8 mouse cellular contexts compared by ENCODE assay signal in the genomic region with DNA sequence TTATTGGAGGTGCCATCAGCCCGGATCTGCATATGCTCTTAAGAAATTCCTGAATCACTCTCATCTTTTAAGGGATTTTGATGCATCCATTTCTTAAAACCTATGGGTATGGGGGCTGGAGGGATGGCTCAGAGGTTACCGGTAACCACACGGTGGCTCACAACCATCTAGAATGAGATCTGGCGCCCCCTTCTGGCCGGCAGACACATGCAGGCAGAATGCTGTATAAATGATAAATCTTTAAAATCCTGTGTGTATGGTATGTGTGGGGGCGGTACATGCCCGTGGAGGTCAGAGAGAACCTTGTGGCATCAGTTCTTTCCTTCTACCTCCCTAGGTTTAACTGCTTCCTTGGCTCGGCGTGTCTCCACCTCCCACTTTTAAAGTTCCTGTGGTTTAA. TPM values are rescaled to one million over a fixed set of nuclear protein-coding genes. Genes with fewer than 3 reads are reported as not detected.
A peak's percentile ranks its signal among the peaks of the same experiment; 100 is the strongest.
DNase-seq lines count a peak whose midpoint lies in the region; ATAC-seq lines count a peak whose summit lies in the region.

No protein-coding gene starts in this region.

- no peak overlapping the region for H3K9ac ChIP-seq in forebrain, embryonic 16.5 days (replicated peaks; ENCODE audit: low read depth, low read length)
- no peak overlapping the region for H3K9ac ChIP-seq in embryonic facial prominence, embryonic 14.5 days (ENCODE audit: low read depth, low read length)

- no peak overlapping the region for H3K27ac ChIP-seq in forebrain, embryonic 10.5 days
- H3K27ac ChIP-seq in forebrain, embryonic 16.5 days (ENCODE audit: low read length) = no peak overlapping the region
- H3K27ac ChIP-seq in embryonic facial prominence, embryonic 14.5 days (replicated peaks; ENCODE audit: low read depth, low read length) = no peak overlapping the region

- no peaks in the 10 kb centered on the region for H3K9me3 ChIP-seq in forebrain, embryonic 10.5 days
- H3K9me3 ChIP-seq in forebrain, embryonic 16.5 days (ENCODE audit: control insufficient read depth, low read length) = no peaks in the 10 kb centered on the region
- no peaks in the 10 kb centered on the region for H3K9me3 ChIP-seq in embryonic facial prominence, embryonic 14.5 days (ENCODE audit: control insufficient read depth, low read length)

- no peak overlapping the region for H3K4me3 ChIP-seq in forebrain, embryonic 10.5 days
- H3K4me3 ChIP-seq in forebrain, embryonic 16.5 days (replicated peaks; ENCODE audit: low read length) = no peak overlapping the region
- H3K4me3 ChIP-seq in embryonic facial prominence, embryonic 14.5 days (ENCODE audit: low read depth, low read length) = no peak overlapping the region

- no peak for ATAC-seq in forebrain, embryonic 16.5 days
- no peak for ATAC-seq in embryonic facial prominence, embryonic 14.5 days (ENCODE audit: low read depth)
- peak; percentile 74 for ATAC-seq in megakaryocyte progenitor cell, adult 5-6 weeks (replicated peaks; ENCODE audit: poor library complexity)

- peaks cover 6% of the 10 kb centered on the region for H3K4me1 ChIP-seq in forebrain, embryonic 10.5 days
- no peaks in the 10 kb centered on the region; the same call in 1 of the 2 replicates for H3K4me1 ChIP-seq in forebrain, embryonic 16.5 days (replicated peaks; ENCODE audit: control insufficient read depth, insufficient read depth, low read length)
- H3K4me1 ChIP-seq in embryonic facial prominence, embryonic 14.5 days (ENCODE audit: control insufficient read depth, insufficient read depth, low read length) = no peaks in the 10 kb centered on the region

- H3K4me2 ChIP-seq in forebrain, embryonic 16.5 days (ENCODE audit: low read length) = no peak overlapping the region
- H3K4me2 ChIP-seq in embryonic facial prominence, embryonic 14.5 days (ENCODE audit: low read depth, low read length) = no peak overlapping the region

- no peaks in the 10 kb centered on the region for H3K36me3 ChIP-seq in forebrain, embryonic 10.5 days (replicated peaks)
- no peaks in the 10 kb centered on the region for H3K36me3 ChIP-seq in forebrain, embryonic 16.5 days (ENCODE audit: control insufficient read depth, insufficient read depth)
- no peaks in the 10 kb centered on the region for H3K36me3 ChIP-seq in embryonic facial prominence, embryonic 14.5 days (ENCODE audit: control insufficient read depth, insufficient read depth, low read length)

- peak; percentile 81 for DNase-seq in forebrain, embryonic 10.5 days (ENCODE audit: extremely low spot score, low spot score)
- peak; percentile 79 for DNase-seq in A20 (ENCODE audit: low read depth, low spot score)
- peak; percentile 33 to 41 for DNase-seq in adrenal gland, postnatal 4 days (ENCODE audit: low spot score in 2 of 2)
- peak; percentile 57 for DNase-seq in embryonic facial prominence, embryonic 14.5 days (ENCODE audit: low spot score)
- DNase-seq in layer of hippocampus, adult 18-20 months (ENCODE audit: low spot score in 2 of 2) = peak; percentile 44 to 72
- DNase-seq in spleen, postnatal 14 days (ENCODE audit: low spot score in 2 of 2) = peak; percentile 33 to 72

- WGBS in forebrain, embryonic 10.5 days = 20% methylated on average over 9 of the region's 9 CpGs
- 13% methylated on average over 9 of the region's 9 CpGs for whole genome bisulfite sequencing in forebrain, embryonic 16.5 days
- WGBS in embryonic facial prominence, embryonic 14.5 days = 15% methylated on average over 9 of the region's 9 CpGs

- peaks cover 30% of the 10 kb centered on the region for H3K27me3 ChIP-seq in forebrain, embryonic 10.5 days (ENCODE audit: poor library complexity, severe bottlenecking)
- no peaks in the 10 kb centered on the region for H3K27me3 ChIP-seq in forebrain, embryonic 16.5 days (replicated peaks; ENCODE audit: control insufficient read depth, insufficient read depth, low read length)
- no peaks in the 10 kb centered on the region; the same call in 1 of the 2 replicates for H3K27me3 ChIP-seq in embryonic facial prominence, embryonic 14.5 days (replicated peaks; ENCODE audit: control insufficient read depth, insufficient read depth, low read length)

RNA-seq across cellular contexts. Expression of gene Ccdc65, which starts 2.4 kb away (rescaled TPM):
- polyA plus RNA-seq in forebrain, embryonic 10.5 days (2016; fragmentation: Nextera tagmentation; extraction: Ambion mirVana) = 0.86 and 0.90 TPM in 2 replicates
- polyA plus RNA-seq in forebrain, embryonic 16.5 days (2015; fragmentation: Nextera tagmentation; extraction: Ambion mirVana) = 2.9 and 4.2 TPM in 2 replicates
- under 1 TPM; 0.48 to 0.87 TPM for total RNA-seq in adrenal gland, postnatal 4 days (2021)
- 1.7 and 3.9 TPM in 2 replicates for polyA plus RNA-seq in embryonic facial prominence, embryonic 14.5 days (2014; fragmentation: Nextera tagmentation; extraction: Ambion mirVana)
- total RNA-seq in layer of hippocampus, adult 18-20 months (2021) = 1 to 10 TPM; 7.4 to 9.7 TPM
- not detected in 2 replicates for total RNA-seq in megakaryocyte progenitor cell, adult 5-6 weeks (2015)
- total RNA-seq in megakaryocyte progenitor cell, adult 5-6 weeks (2017) = not detected in 2 replicates

RNA-seq across cellular contexts. Expression of gene Fkbp11, which starts 17.6 kb away (rescaled TPM):
- polyA plus RNA-seq in forebrain, embryonic 10.5 days (2016; fragmentation: Nextera tagmentation; extraction: Ambion mirVana) = 16.7 and 17.1 TPM in 2 replicates
- 3.7 and 5.7 TPM in 2 replicates for polyA plus RNA-seq in forebrain, embryonic 16.5 days (2015; fragmentation: Nextera tagmentation; extraction: Ambion mirVana)
- total RNA-seq in adrenal gland, postnatal 4 days (2021) = 10 to 100 TPM; 15.9 to 19.1 TPM
- 88.8 and 108 TPM in 2 replicates for polyA plus RNA-seq in embryonic facial prominence, embryonic 14.5 days (2014; fragmentation: Nextera tagmentation; extraction: Ambion mirVana)
- total RNA-seq in layer of hippocampus, adult 18-20 months (2021) = 1 to 10 TPM in 1 of 2 experiments, under 1 TPM in 1; 0.97 to 1.4 TPM
- total RNA-seq in megakaryocyte progenitor cell, adult 5-6 weeks (2015) = 45.2 and 50.0 TPM in 2 replicates
- total RNA-seq in megakaryocyte progenitor cell, adult 5-6 weeks (2017) = 35.5 and 62.3 TPM in 2 replicates

RNA-seq across cellular contexts. Expression of gene Rnd1, which starts 33.2 kb away (rescaled TPM):
- 1.8 and 2.2 TPM in 2 replicates for polyA plus RNA-seq in forebrain, embryonic 10.5 days (2016; fragmentation: Nextera tagmentation; extraction: Ambion mirVana)
- polyA plus RNA-seq in forebrain, embryonic 16.5 days (2015; fragmentation: Nextera tagmentation; extraction: Ambion mirVana) = 15.5 and 16.4 TPM in 2 replicates
- 1 to 10 TPM; 1.1 to 1.9 TPM for total RNA-seq in adrenal gland, postnatal 4 days (2021)
- polyA plus RNA-seq in embryonic facial prominence, embryonic 14.5 days (2014; fragmentation: Nextera tagmentation; extraction: Ambion mirVana) = 0.42 TPM in 2 replicates
- total RNA-seq in layer of hippocampus, adult 18-20 months (2021) = 1 to 10 TPM; 6.3 to 8.0 TPM
- 1.1 and 1.7 TPM in 2 replicates for total RNA-seq in megakaryocyte progenitor cell, adult 5-6 weeks (2015)
- total RNA-seq in megakaryocyte progenitor cell, adult 5-6 weeks (2017) = 3.3 and 3.5 TPM in 2 replicates

RNA-seq across cellular contexts. Expression of gene Ddx23, which starts 47.7 kb away (rescaled TPM):
- polyA plus RNA-seq in forebrain, embryonic 10.5 days (2016; fragmentation: Nextera tagmentation; extraction: Ambion mirVana) = 27.3 and 28.5 TPM in 2 replicates
- polyA plus RNA-seq in forebrain, embryonic 16.5 days (2015; fragmentation: Nextera tagmentation; extraction: Ambion mirVana) = 17.6 and 25.5 TPM in 2 replicates
- 10 to 100 TPM; 76.4 to 85.9 TPM for total RNA-seq in adrenal gland, postnatal 4 days (2021)
- polyA plus RNA-seq in embryonic facial prominence, embryonic 14.5 days (2014; fragmentation: Nextera tagmentation; extraction: Ambion mirVana) = 21.5 and 23.4 TPM in 2 replicates
- total RNA-seq in layer of hippocampus, adult 18-20 months (2021) = 100 to 1,000 TPM in 1 of 2 experiments, 10 to 100 TPM in 1; 89.8 to 108 TPM
- 22.1 and 25.0 TPM in 2 replicates for total RNA-seq in megakaryocyte progenitor cell, adult 5-6 weeks (2015)
- 88.0 and 121 TPM in 2 replicates for total RNA-seq in megakaryocyte progenitor cell, adult 5-6 weeks (2017)

RNA-seq across cellular contexts. Expression of gene Arf3, which starts 52.6 kb away (rescaled TPM):
- polyA plus RNA-seq in forebrain, embryonic 10.5 days (2016; fragmentation: Nextera tagmentation; extraction: Ambion mirVana) = 42.1 and 42.5 TPM in 2 replicates
- polyA plus RNA-seq in forebrain, embryonic 16.5 days (2015; fragmentation: Nextera tagmentation; extraction: Ambion mirVana) = 82.6 and 99.9 TPM in 2 replicates
- total RNA-seq in adrenal gland, postnatal 4 days (2021) = 100 to 1,000 TPM; 124 to 135 TPM
- polyA plus RNA-seq in embryonic facial prominence, embryonic 14.5 days (2014; fragmentation: Nextera tagmentation; extraction: Ambion mirVana) = 33.9 and 34.8 TPM in 2 replicates
- total RNA-seq in layer of hippocampus, adult 18-20 months (2021) = 100 to 1,000 TPM; 830 to 882 TPM
- total RNA-seq in megakaryocyte progenitor cell, adult 5-6 weeks (2015) = 32.3 and 35.2 TPM in 2 replicates
- 32.2 and 36.9 TPM in 2 replicates for total RNA-seq in megakaryocyte progenitor cell, adult 5-6 weeks (2017)

Comparison
In these comparisons a context has a peak if more than half of its experiments do, and no peak if none do; other contexts are left out.
1. RNA of gene Ccdc65, which starts 2.4 kb away (total RNA-seq): 7.4 to 9.7 TPM in layer of hippocampus, adult 18-20 months; 0.48 to 0.87 TPM in adrenal gland, postnatal 4 days and not detected in megakaryocyte progenitor cell, adult 5-6 weeks; every median in the first group is over 4 times any median in the second.
2. RNA of gene Fkbp11, which starts 17.6 kb away (total RNA-seq): 35.5 to 62.3 TPM in megakaryocyte progenitor cell, adult 5-6 weeks and 15.9 to 19.1 TPM in adrenal gland, postnatal 4 days; 0.97 to 1.4 TPM in layer of hippocampus, adult 18-20 months; every median in the first group is over 4 times any median in the second.
3. Peak in every context shown above with its lines, with median percentiles within 50 percentile points of each other: DNase-seq.